ENCODE assay signal across 28 mouse cellular contexts in the genomic region with DNA sequence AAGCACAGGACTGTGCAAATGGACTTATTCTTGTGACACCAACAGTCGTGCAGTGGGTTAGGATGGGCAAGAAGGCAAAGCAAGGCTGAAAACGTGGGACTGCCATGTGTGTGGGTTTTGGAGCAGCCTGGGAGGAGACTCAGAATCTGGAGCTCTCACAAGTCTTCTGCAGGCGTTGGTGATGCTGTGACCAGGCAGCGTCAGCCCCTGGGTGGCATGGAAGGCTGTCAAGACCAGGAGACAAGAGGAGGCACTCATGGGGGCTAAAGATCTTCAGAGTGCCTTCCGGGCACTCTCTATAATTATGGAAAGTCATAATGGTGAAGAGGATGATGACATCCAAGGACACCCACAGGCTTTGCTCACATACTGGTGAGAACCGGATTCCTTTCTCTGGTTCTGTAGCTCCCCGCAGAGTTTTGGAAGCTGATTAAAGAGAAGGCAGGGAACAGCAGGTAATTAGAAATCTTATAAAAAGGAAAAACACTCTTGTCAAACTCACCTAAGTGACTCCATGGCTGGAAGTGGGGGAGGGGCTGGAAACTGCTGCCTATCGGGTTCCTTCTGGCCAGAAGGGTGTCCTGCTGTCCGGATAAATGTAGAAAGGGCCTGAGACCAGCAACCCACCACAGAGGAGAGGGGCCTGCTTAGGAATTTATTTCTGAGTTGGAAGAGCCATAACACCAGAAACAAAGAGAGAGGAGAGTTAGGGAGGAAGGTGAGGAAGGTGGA. TPM values are rescaled to one million over a fixed set of nuclear protein-coding genes. Genes with fewer than 3 reads are reported as not detected.
DNase-seq lines count a peak whose midpoint lies in the region; ATAC-seq lines count a peak whose summit lies in the region.
"Had no signal": no experiment of that assay in that cellular context is flagged by ENCODE, and none has a peak within 500 bp of the region (broad histone marks: within the 10 kb centered on the region; RNA-seq: fewer than 3 reads in every experiment).

No protein-coding gene starts in this region.

- no peak for DNase-seq in hindbrain, embryonic 10.5 days (ENCODE audit: low spot score)
- DNase-seq in brain, adult 2 months (ENCODE audit: low read depth, low spot score), result peak; percentile 68
- peak; percentile 50 for DNase-seq in limb, embryonic 11.5 days (ENCODE audit: low spot score)
- DNase-seq: adrenal gland, postnatal 25 days; cerebellum, adult 9-10 months; gastrocnemius, postnatal 25 days; heart, postnatal 10 days; kidney, adult 9 months; kidney, postnatal 36 days; layer of hippocampus, adult 9-11 months; liver, embryonic 13.5 days; lung, adult 2 months; lung, postnatal 14 days; midbrain, embryonic 14.5 days; thymus, adult 2 months; thymus, postnatal 4 days had no signal

- H3K36me3 ChIP-seq in hindbrain, embryonic 10.5 days, result no peaks in the 10 kb centered on the region
- H3K36me3 ChIP-seq in hindbrain, embryonic 13.5 days, result no peaks in the 10 kb centered on the region
- no peaks in the 10 kb centered on the region for H3K36me3 ChIP-seq in megakaryocyte, embryonic 14.5 days (replicated peaks; ENCODE audit: low read length)
- H3K36me3 ChIP-seq in limb, embryonic 11.5 days (ENCODE audit: control insufficient read depth, insufficient read depth, low read length), result no peaks in the 10 kb centered on the region
- H3K36me3 ChIP-seq: forebrain, embryonic 10.5 days; hindbrain, embryonic 15.5 days; liver, embryonic 13.5 days had no signal

- no peak for ATAC-seq in hindbrain, embryonic 13.5 days (ENCODE audit: low FRiP score)
- ATAC-seq in megakaryocyte, adult 5-6 weeks (ENCODE audit: poor library complexity, severe bottlenecking), result no peak
- no peak for ATAC-seq in limb, embryonic 11.5 days (ENCODE audit: insufficient number of reproducible peaks, low FRiP score, low TSS enrichment, low read depth)
- no peak for ATAC-seq in granulocyte monocyte progenitor cell, adult 5-6 weeks (replicated peaks; ENCODE audit: poor library complexity, severe bottlenecking)

- H3K27ac ChIP-seq in hindbrain, embryonic 10.5 days, result peak overlapping the region; percentile 64
- no peak overlapping the region for H3K27ac ChIP-seq in hindbrain, embryonic 13.5 days
- H3K27ac ChIP-seq in limb, embryonic 11.5 days (replicated peaks; ENCODE audit: low read depth, low read length), result no peak overlapping the region
- H3K27ac ChIP-seq: hindbrain, embryonic 15.5 days; liver, embryonic 13.5 days; stomach, postnatal 0 days had no signal

- H3K9me3 ChIP-seq in hindbrain, embryonic 10.5 days, result no peaks in the 10 kb centered on the region
- no peaks in the 10 kb centered on the region for H3K9me3 ChIP-seq in hindbrain, embryonic 13.5 days
- H3K9me3 ChIP-seq in megakaryocyte, embryonic 14.5 days, result no peaks in the 10 kb centered on the region
- no peaks in the 10 kb centered on the region for H3K9me3 ChIP-seq in limb, embryonic 11.5 days (ENCODE audit: control insufficient read depth, low read length)
- H3K9me3 ChIP-seq: forebrain, embryonic 10.5 days; hindbrain, embryonic 15.5 days; liver, embryonic 13.5 days had no signal

- WGBS in hindbrain, embryonic 10.5 days, result 56% methylated on average over 9 of the region's 9 CpGs
- WGBS in hindbrain, embryonic 13.5 days, result 56% methylated on average over 9 of the region's 9 CpGs
- 48% methylated on average over 9 of the region's 9 CpGs for WGBS in limb, embryonic 11.5 days

- H3K4me2 ChIP-seq in hindbrain, embryonic 13.5 days, result no peak overlapping the region
- H3K4me2 ChIP-seq in limb, embryonic 11.5 days (ENCODE audit: low read depth, severe bottlenecking), result no peak overlapping the region
- H3K4me2 ChIP-seq: hindbrain, embryonic 15.5 days; liver, embryonic 13.5 days had no signal

- H3K9ac ChIP-seq in hindbrain, embryonic 13.5 days, result no peak overlapping the region
- no peak overlapping the region for H3K9ac ChIP-seq in limb, embryonic 11.5 days (ENCODE audit: low read length)
- H3K9ac ChIP-seq: hindbrain, embryonic 15.5 days; liver, embryonic 13.5 days had no signal

- no peaks in the 10 kb centered on the region for H3K27me3 ChIP-seq in hindbrain, embryonic 10.5 days (ENCODE audit: insufficient read depth, poor library complexity, severe bottlenecking)
- no peaks in the 10 kb centered on the region for H3K27me3 ChIP-seq in hindbrain, embryonic 13.5 days
- peaks cover 24% of the 10 kb centered on the region for H3K27me3 ChIP-seq in megakaryocyte, embryonic 14.5 days (replicated peaks)
- no peaks in the 10 kb centered on the region for H3K27me3 ChIP-seq in limb, embryonic 11.5 days (ENCODE audit: control insufficient read depth, insufficient read depth, low read length)
- H3K27me3 ChIP-seq: hindbrain, embryonic 15.5 days; liver, embryonic 13.5 days had no signal

- no peak overlapping the region for H3K4me3 ChIP-seq in hindbrain, embryonic 10.5 days
- H3K4me3 ChIP-seq in hindbrain, embryonic 13.5 days, result no peak overlapping the region
- H3K4me3 ChIP-seq in megakaryocyte, embryonic 14.5 days (replicated peaks), result peak overlapping the region; percentile 31
- H3K4me3 ChIP-seq in limb, embryonic 11.5 days (ENCODE audit: low read depth, low read length), result no peak overlapping the region
- H3K4me3 ChIP-seq: forebrain, embryonic 10.5 days; hindbrain, embryonic 15.5 days; liver, embryonic 13.5 days had no signal

- H3K4me1 ChIP-seq in hindbrain, embryonic 10.5 days (replicated peaks), result peaks cover 20% of the 10 kb centered on the region
- H3K4me1 ChIP-seq in hindbrain, embryonic 13.5 days (replicated peaks), result peaks cover 6% of the 10 kb centered on the region
- peaks cover 14% of the 10 kb centered on the region for H3K4me1 ChIP-seq in megakaryocyte, embryonic 14.5 days
- no peaks in the 10 kb centered on the region for H3K4me1 ChIP-seq in limb, embryonic 11.5 days (ENCODE audit: control insufficient read depth, insufficient read depth, low read length)
- H3K4me1 ChIP-seq: hindbrain, embryonic 15.5 days; liver, embryonic 13.5 days had no signal

RNA-seq across cellular contexts. Expression of a gene that starts 7.6 kb away (rescaled TPM):
- polyA plus RNA-seq in hindbrain, embryonic 10.5 days (2016; fragmentation: Nextera tagmentation; extraction: Ambion mirVana), result 3.8 and 4.0 TPM in 2 replicates
- 4.1 and 5.1 TPM in 2 replicates for polyA plus RNA-seq in hindbrain, embryonic 13.5 days (2015; fragmentation: Nextera tagmentation; extraction: Ambion mirVana)
- 0.16 TPM in 1 of 2 replicates, not detected in the other for polyA plus RNA-seq in megakaryocyte, embryonic 14.5 days (2012; ENCODE audit: insufficient read depth, low replicate concordance)
- 6.2 and 7.3 TPM in 2 replicates for total RNA-seq in megakaryocyte, adult 5-6 weeks (2015)
- 6.6 and 9.0 TPM in 2 replicates for total RNA-seq in megakaryocyte, adult 5-6 weeks (2017)
- 16.5 and 17.5 TPM in 2 replicates for polyA plus RNA-seq in limb, embryonic 11.5 days (2014; fragmentation: Nextera tagmentation; extraction: Ambion mirVana)
- 6.6 and 12.7 TPM in 2 replicates for total RNA-seq in granulocyte monocyte progenitor cell, adult 5-6 weeks (2014; fragmentation: Nextera tagmentation)
- 6.2 and 6.6 TPM in 2 replicates for total RNA-seq in granulocyte monocyte progenitor cell, adult 5-6 weeks (2017)

RNA-seq across cellular contexts. Expression of a gene that starts 33.5 kb away (rescaled TPM):
- polyA plus RNA-seq in hindbrain, embryonic 10.5 days (2016; fragmentation: Nextera tagmentation; extraction: Ambion mirVana), result 212 and 213 TPM in 2 replicates
- polyA plus RNA-seq in hindbrain, embryonic 13.5 days (2015; fragmentation: Nextera tagmentation; extraction: Ambion mirVana), result 246 and 250 TPM in 2 replicates
- polyA plus RNA-seq in megakaryocyte, embryonic 14.5 days (2012; ENCODE audit: insufficient read depth, low replicate concordance), result 47.0 TPM in 1 of 2 replicates, not detected in the other
- 72.7 and 76.3 TPM in 2 replicates for total RNA-seq in megakaryocyte, adult 5-6 weeks (2015)
- 101 and 115 TPM in 2 replicates for total RNA-seq in megakaryocyte, adult 5-6 weeks (2017)
- 210 and 214 TPM in 2 replicates for polyA plus RNA-seq in limb, embryonic 11.5 days (2014; fragmentation: Nextera tagmentation; extraction: Ambion mirVana)
- 102 and 123 TPM in 2 replicates for total RNA-seq in granulocyte monocyte progenitor cell, adult 5-6 weeks (2014; fragmentation: Nextera tagmentation)
- total RNA-seq in granulocyte monocyte progenitor cell, adult 5-6 weeks (2017), result 143 and 158 TPM in 2 replicates

RNA-seq across cellular contexts. Expression of a gene that starts 52.8 kb away (rescaled TPM):
- polyA plus RNA-seq in hindbrain, embryonic 10.5 days (2016; fragmentation: Nextera tagmentation; extraction: Ambion mirVana), result 0.14 TPM in 1 of 2 replicates, not detected in the other
- polyA plus RNA-seq in hindbrain, embryonic 13.5 days (2015; fragmentation: Nextera tagmentation; extraction: Ambion mirVana), result not detected in 2 replicates
- polyA plus RNA-seq in megakaryocyte, embryonic 14.5 days (2012; ENCODE audit: insufficient read depth, low replicate concordance), result not detected in 2 replicates
- total RNA-seq in megakaryocyte, adult 5-6 weeks (2015), result not detected in 2 replicates
- not detected in 2 replicates for total RNA-seq in megakaryocyte, adult 5-6 weeks (2017)
- 0.33 TPM in 1 of 2 replicates, not detected in the other for polyA plus RNA-seq in limb, embryonic 11.5 days (2014; fragmentation: Nextera tagmentation; extraction: Ambion mirVana)
- total RNA-seq in granulocyte monocyte progenitor cell, adult 5-6 weeks (2014; fragmentation: Nextera tagmentation), result not detected in 2 replicates
- not detected in 2 replicates for total RNA-seq in granulocyte monocyte progenitor cell, adult 5-6 weeks (2017)
- total RNA-seq: megakaryocyte-erythroid progenitor cell, adult 5-6 weeks; MEL had no signal
- polyA plus RNA-seq: C2C12; embryonic facial prominence, embryonic 11.5 days; forebrain, embryonic 10.5 days; midbrain, embryonic 14.5 days; neural tube, embryonic 14.5 days had no signal
